Comparison of ENCODE assay signal across 15 mouse cellular contexts in the genomic region with DNA sequence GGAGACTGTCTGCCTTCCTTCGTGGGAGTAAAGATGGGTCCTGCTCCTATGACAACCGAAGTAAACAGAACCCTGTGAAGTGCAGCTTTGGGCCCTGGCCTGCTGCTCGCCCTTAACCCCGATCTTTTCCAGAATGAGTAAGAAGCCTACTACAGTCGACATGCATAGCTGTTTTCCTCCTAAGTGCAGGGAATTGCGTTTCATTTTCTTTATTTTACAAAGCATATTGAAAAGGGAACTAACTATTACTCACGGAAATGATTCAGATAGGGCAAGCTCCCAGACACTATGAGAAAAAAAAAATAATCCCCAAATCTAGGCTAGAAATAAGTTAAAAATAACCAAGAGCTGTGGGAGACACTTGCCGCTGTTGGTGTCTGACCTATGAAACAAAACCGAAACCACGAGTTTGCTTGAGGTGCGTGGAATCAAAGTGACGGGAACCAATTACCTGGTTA.
DNase-seq lines count a peak whose midpoint lies in the region; ATAC-seq and TF ChIP-seq lines count a peak whose summit lies in the region.
"Had no signal": no experiment of that assay in that cellular context is flagged by ENCODE, and none has a peak within 500 bp of the region (broad histone marks: within the 10 kb centered on the region; RNA-seq: fewer than 3 reads in every experiment).

No protein-coding gene starts in this region.

- H3K27ac ChIP-seq in kidney, adult 2 months (ENCODE audit: insufficient read depth, low read depth, low read length), result no peak overlapping the region
- H3K27ac ChIP-seq in brown adipose tissue, adult 24 weeks (replicated peaks; ENCODE audit: low read depth, low read length), result no peak overlapping the region
- no peak overlapping the region for H3K27ac ChIP-seq in kidney, embryonic 16.5 days (ENCODE audit: low read length)
- H3K27ac ChIP-seq: forebrain, embryonic 10.5 days; hindbrain, postnatal 0 days; kidney, postnatal 0 days had no signal

- no peaks in the 10 kb centered on the region for H3K36me3 ChIP-seq in kidney, adult 2 months (ENCODE audit: control insufficient read depth, insufficient read depth, low read length)
- no peaks in the 10 kb centered on the region for H3K36me3 ChIP-seq in kidney, embryonic 16.5 days (ENCODE audit: insufficient read depth, low read length)
- H3K36me3 ChIP-seq: forebrain, embryonic 10.5 days had no signal

- H3K27me3 ChIP-seq in kidney, adult 2 months (replicated peaks; ENCODE audit: control insufficient read depth, insufficient read depth, low read length), result no peaks in the 10 kb centered on the region
- no peaks in the 10 kb centered on the region for H3K27me3 ChIP-seq in kidney, embryonic 16.5 days (ENCODE audit: insufficient read depth, low read length)

- 56% methylated on average over 12 of the region's 12 CpGs for WGBS in kidney, adult 2 months
- 76% methylated on average over 12 of the region's 12 CpGs for WGBS in kidney, embryonic 16.5 days

- DNase-seq in kidney, adult 2 months, result no peak
- no peak for DNase-seq in kidney, adult 18-20 months
- DNase-seq in CD4-positive helper T cell, adult 2 months (ENCODE audit: low read depth, low spot score), result peak; percentile 36
- no peak for DNase-seq in ovary, postnatal 14 days (ENCODE audit: low spot score)
- no peak for DNase-seq in embryo, embryonic 11 days
- DNase-seq: cerebellum, postnatal 10 days; left cerebral cortex, postnatal 4 days; lung, adult 18-20 months; right cerebral cortex, adult 18-20 months had no signal

- peak overlapping the region; percentile 19; the same call in 1 of the 2 replicates for H3K4me3 ChIP-seq in kidney, adult 2 months (ENCODE audit: insufficient read depth, low read depth, low read length)
- H3K4me3 ChIP-seq in brown adipose tissue, adult 24 weeks (ENCODE audit: insufficient read depth, low read depth, low read length), result peak overlapping the region; percentile 16; the same call in 1 of the 2 replicates
- no peak overlapping the region for H3K4me3 ChIP-seq in kidney, embryonic 16.5 days (ENCODE audit: low read length)
- H3K4me3 ChIP-seq: forebrain, embryonic 10.5 days had no signal

- no peaks in the 10 kb centered on the region for H3K4me1 ChIP-seq in kidney, adult 2 months (ENCODE audit: control insufficient read depth, insufficient read depth, low read length)
- H3K4me1 ChIP-seq in brown adipose tissue, adult 24 weeks (ENCODE audit: control insufficient read depth, insufficient read depth, insufficient read length, low read length), result no peaks in the 10 kb centered on the region
- no peaks in the 10 kb centered on the region for H3K4me1 ChIP-seq in kidney, embryonic 16.5 days (ENCODE audit: insufficient read depth, low read length)
- H3K4me1 ChIP-seq: forebrain, embryonic 10.5 days had no signal

- TF ChIP-seq CTCF in kidney, adult 2 months (conservative IDR thresholded peaks at IDR 0.05; ENCODE audit: insufficient read depth, insufficient read length, low read depth, low read length), result no peak

- ATAC-seq in megakaryocyte progenitor cell, adult 5-6 weeks (replicated peaks; ENCODE audit: poor library complexity), result peak; percentile 51
- ATAC-seq in kidney, embryonic 16.5 days (ENCODE audit: low FRiP score, low TSS enrichment), result no peak
- ATAC-seq: hindbrain, postnatal 0 days had no signal

- no peak for TF ChIP-seq POLR2A in kidney, adult 2 months (IDR thresholded peaks at IDR 0.05; ENCODE audit: low read depth, low read length)

- no peaks in the 10 kb centered on the region for H3K9me3 ChIP-seq in kidney, embryonic 16.5 days (ENCODE audit: low read length)
- H3K9me3 ChIP-seq: forebrain, embryonic 10.5 days had no signal

- no peak overlapping the region for H3K4me2 ChIP-seq in kidney, embryonic 16.5 days (replicated peaks; ENCODE audit: low read depth, low read length)

- H3K9ac ChIP-seq in kidney, embryonic 16.5 days (replicated peaks; ENCODE audit: low read length), result no peak overlapping the region
